Mouse (Mus musculus) embryonic fibroblast, embryonic 13.5 days (primary cell): Measurements from ENCODE around the gene Nectin2. TPM values are rescaled to one million over a fixed set of nuclear protein-coding genes. Genes with fewer than 3 reads are reported as not detected.
"Not testable (repeated sequence)": the region's sequence is repeated elsewhere in the genome, so short reads cannot be mapped to it uniquely, and the experiment has no call there.

Experiments
- H3K27ac ChIP-seq: 2 replicates; pipeline ENCODE4 v1.5.1; 2012; ENCODE audit warnings: low read length, control low read depth, inconsistent platforms; ENCODE audit not compliant: insufficient read depth
- H3K4me1 ChIP-seq: 2 replicates; pipeline ENCODE4 v1.6.1; 2011; ENCODE audit warnings: low read length; ENCODE audit not compliant: control insufficient read depth, insufficient read depth
- H3K4me3 ChIP-seq: 2 replicates; pipeline ENCODE4 v1.5.1; 2011; ENCODE audit warnings: mild to moderate bottlenecking, control low read depth, low read length; ENCODE audit not compliant: insufficient read depth
- CTCF ChIP-seq: IDR thresholded peaks from 2 replicates; pipeline ENCODE4 v1.5.1; 2011; ENCODE audit warnings: mild to moderate bottlenecking, control low read depth, low read length, moderate library complexity, borderline replicate concordance; ENCODE audit not compliant: insufficient read depth
- POLR2A ChIP-seq: IDR thresholded peaks from 2 replicates; pipeline ENCODE4 v1.6.1; 2011; ENCODE audit warnings: low read depth, mild to moderate bottlenecking, control low read depth, low read length, moderate library complexity
- polyA plus RNA-seq: library from polyadenylated mRNA; stranded (reverse); fragments of >200 nt; gene quantifications from 2 replicates; pipeline ENCODE4 v1.2.4, GENCODE M21; 2011; ENCODE audit warnings: low read depth; ENCODE audit not compliant: missing spikeins, insufficient read length

Nectin2 gene
- polyA plus RNA-seq, 1 experiment = 39.7 TPM

DNA sequence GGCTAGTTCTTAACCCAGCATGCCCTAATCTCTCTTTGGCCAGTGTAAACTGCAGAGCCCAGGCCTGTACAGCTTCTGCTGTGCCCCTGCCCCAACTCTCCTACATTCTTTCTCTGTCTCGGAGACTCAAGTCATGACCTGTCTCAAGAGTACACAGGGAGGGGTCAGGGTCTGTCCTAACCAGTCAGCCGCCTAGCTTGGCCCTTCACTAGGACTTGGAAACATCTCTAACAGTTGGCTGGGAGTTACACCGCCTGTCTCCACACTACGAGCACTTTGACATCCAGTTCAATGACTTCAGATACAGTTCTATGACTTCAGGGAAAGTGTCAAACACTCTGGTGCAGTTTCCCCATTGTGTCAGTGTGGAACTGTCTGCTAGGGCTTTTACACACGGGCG lies 58.8 kb downstream of the Nectin2 start:
- Histone ChIP-seq H3K27ac (no peak overlapping the region), H3K4me3 (no peak overlapping the region), H3K4me1 (no peaks in the 10 kb centered on the region)
- TF ChIP-seq CTCF = no peak
- TF ChIP-seq POLR2A = no peak

- H3K4me3 ChIP-seq = no peak overlapping the region
- TF ChIP-seq POLR2A (no peak), CTCF (no peak)
- H3K4me1 ChIP-seq = no peaks in the 10 kb centered on the region
- no peak overlapping the region for H3K27ac ChIP-seq
Measured at GRCm38 (mm10) chr7:19690845-19691244, 59.4 kb downstream of the Nectin2 start.

DNA sequence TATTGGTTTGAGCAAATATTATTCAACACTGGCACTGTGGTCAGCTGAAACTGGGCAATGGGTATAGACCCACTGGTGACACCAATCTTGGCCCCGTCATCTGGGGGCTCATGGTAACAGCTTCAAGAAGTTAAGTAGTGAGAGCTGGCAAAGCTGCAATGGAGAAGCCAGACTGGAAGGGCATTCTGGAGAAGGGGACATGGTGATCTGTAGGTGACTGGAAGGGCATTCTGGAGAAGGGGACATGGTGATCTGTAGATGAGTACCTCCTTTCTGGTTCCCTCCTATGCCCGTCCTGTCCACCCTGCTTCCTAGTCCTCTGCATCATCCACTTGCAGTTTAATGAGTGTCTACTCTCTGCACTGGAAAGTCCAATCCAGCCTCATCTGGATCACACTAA lies 61.7 kb downstream of the Nectin2 start:
- H3K27ac ChIP-seq = no peak overlapping the region
- no peaks in the 10 kb centered on the region for H3K4me1 ChIP-seq
- no peak overlapping the region for H3K4me3 ChIP-seq
- no peak for TF ChIP-seq POLR2A
- TF ChIP-seq CTCF = no peak

- TF ChIP-seq CTCF = no peak
- TF ChIP-seq POLR2A = no peak
- H3K4me1 ChIP-seq = no peaks in the 10 kb centered on the region
- H3K4me3 ChIP-seq = no peak overlapping the region
Measured at GRCm38 (mm10) chr7:19688101-19688500, 62.2 kb downstream of the Nectin2 start.

DNA sequence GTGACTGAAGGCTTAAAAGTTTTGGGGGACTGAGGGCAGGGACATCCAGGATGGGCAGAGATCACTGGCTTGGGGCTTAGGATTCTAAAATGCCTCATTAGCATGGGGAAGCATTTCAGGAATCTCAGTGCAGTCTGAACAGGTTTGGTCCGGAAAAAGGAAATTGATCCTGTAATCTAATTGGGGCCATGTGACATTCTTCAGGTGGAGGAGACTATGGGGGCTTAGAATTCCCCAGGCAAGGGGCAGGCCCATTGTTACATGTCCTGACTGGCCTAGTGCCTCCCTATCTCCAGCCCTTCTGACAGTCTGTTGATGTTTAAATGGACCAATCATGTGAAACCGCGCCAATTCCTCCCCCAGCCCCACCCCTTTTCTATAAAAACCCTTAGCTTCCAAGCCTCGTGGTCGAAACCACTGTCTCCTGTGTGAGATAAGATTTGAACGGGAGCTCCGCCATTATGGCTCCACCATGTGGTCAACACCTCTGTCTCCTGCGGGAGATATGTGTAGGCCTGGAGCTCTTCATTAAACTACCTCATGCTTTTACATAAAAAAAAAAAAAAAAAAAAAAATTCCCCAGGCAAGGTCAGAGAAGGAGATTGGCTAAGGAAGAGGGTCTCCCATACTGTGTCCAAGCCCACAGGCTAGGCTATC lies 63.2 kb downstream of the Nectin2 start:
- not testable (repeated sequence) for H3K27ac ChIP-seq, H3K4me3 ChIP-seq, H3K4me1 ChIP-seq

More at GRCm38 (mm10) chr7:19688101-19688500, 62.2 kb downstream of the Nectin2 start:
- no peak overlapping the region for H3K27ac ChIP-seq

DNA sequence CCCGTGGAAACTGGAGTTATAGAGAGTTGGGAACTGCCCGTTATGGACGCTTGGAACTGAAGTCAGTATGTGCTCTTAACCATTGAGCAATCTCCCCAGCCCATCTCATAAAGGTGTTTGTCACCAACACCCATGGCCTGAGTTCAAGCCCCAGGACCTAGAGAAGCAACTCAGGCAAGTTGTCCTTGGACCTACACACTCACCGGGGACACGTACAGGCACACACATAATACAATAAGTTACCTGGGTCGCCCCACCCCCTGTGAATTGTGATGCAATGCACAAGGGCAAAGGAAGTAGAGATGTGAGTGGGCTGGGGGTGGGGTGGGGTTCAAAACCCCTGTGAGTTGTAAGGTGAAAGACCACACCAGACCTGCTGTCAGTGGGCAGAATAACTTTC lies 63.8 kb downstream of the Nectin2 start:
- TF ChIP-seq POLR2A (no peak), CTCF (no peak)
- Histone ChIP-seq H3K4me1 (no peaks in the 10 kb centered on the region), H3K4me3 (no peak overlapping the region), H3K27ac (no peak overlapping the region)

DNA sequence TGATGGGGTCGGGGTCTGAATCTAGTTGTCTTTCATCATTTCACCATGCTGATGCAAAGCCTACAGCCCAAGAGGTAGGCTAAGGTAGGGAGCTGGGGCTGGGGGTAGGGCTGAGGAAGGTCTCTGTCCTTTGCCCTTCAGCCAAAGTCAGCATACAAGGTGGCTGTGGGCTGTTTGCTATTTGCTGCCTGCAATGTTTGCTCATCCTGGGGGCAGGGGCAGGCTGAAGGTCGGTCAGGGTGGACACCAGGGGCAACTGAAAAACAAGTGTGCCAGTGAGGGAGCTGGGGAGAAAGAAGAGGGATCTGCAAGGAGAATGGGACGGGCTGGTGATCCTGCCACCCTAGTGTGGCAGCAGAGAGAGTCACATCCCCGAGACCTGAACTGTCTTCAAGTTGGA lies 64.9 kb downstream of the Nectin2 start:
- Histone ChIP-seq H3K27ac (no peak overlapping the region), H3K4me3 (no peak overlapping the region), H3K4me1 (no peaks in the 10 kb centered on the region)
- TF ChIP-seq POLR2A = no peak
- TF ChIP-seq CTCF = no peak

GRCm38 (mm10) chr7:19683771-19684201 lies 66.5 kb downstream of the Nectin2 start:
- H3K4me1 ChIP-seq = no peaks in the 10 kb centered on the region
- no peak overlapping the region for H3K4me3 ChIP-seq
- no peak for TF ChIP-seq CTCF
- no peak for TF ChIP-seq POLR2A
- H3K27ac ChIP-seq = no peak overlapping the region

DNA sequence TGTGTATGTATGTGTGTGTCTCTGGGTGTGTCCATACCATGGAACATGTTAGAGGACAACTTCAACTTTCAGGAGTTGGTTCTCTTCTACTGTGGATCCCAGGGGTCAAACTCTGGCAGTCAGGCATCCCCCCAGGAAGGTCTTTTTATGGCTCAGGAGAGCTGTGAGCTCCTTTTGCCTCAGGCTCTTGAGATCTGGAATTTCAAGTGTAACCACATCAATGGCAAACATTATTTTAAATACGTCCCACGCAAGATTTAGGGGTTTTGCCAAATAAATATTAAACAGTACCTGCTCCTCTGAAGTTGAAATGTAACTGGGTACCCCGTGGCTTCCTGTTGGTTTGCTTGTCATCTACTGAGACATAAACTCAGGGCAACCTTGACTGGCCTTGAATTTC lies 67.3 kb downstream of the Nectin2 start:
- TF ChIP-seq CTCF = no peak
- no peak overlapping the region for H3K4me3 ChIP-seq
- no peak overlapping the region for H3K27ac ChIP-seq
- no peaks in the 10 kb centered on the region for H3K4me1 ChIP-seq

DNA sequence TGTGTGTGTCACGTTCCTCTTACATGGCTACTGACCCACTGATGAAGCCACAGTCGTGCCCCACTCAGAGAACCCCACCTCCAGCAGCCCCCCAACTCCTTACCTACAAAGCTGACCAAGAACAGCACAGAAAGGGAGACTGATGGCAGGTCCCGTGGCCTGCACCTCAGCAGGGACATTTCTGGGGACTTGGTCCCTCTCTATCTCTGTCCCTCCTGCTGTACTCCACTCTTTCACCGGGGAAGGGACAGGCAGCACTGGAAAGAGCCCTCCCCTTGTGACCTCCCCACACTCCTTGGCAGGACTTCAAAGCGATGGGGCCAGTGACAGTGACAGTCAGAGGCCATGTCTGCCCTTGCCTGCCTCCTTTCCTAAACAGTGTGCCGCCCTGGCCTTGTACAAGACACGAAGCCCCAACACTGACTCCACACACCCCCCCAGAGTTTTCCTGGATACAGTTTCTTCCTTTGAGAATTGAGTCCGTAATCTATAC lies 69.0 kb downstream of the Nectin2 start, which contains the start of the genes Gm44805 and Apoc4:
Gm44805 (minus strand) TSS at position 222 of the 493 bp plus-strand sequence.
Apoc4 (minus strand) TSS at position 278 of the 493 bp plus-strand sequence.
- no peak for TF ChIP-seq POLR2A
- TF ChIP-seq CTCF = no peak
- Histone ChIP-seq H3K4me3 (no peak within 1 kb of the TSS), H3K4me1 (no peaks in the 10 kb centered on the region), H3K27ac (no peak within 1 kb of the TSS)

GRCm38 (mm10) chr7:19680702-19681101 lies 69.6 kb downstream of the Nectin2 start:
- Histone ChIP-seq H3K4me1 (no peaks in the 10 kb centered on the region), H3K4me3 (no peak overlapping the region)
- TF ChIP-seq CTCF (no peak), POLR2A (no peak)

More at GRCm38 (mm10) chr7:19680702-19681101, 69.6 kb downstream of the Nectin2 start:
- no peak overlapping the region for H3K27ac ChIP-seq
